Mouse (Mus musculus) lung, postnatal 25 days (tissue): ENCODE measurements around the gene Slc30a9.
A peak's percentile ranks its signal among the peaks of the same experiment; 100 is the strongest.

Experiments used
- DNase-seq: peaks from one replicate; pipeline ENCODE4 v3.0.0; 2022; ENCODE audit warnings: low spot score

Slc30a9 gene

DNA sequence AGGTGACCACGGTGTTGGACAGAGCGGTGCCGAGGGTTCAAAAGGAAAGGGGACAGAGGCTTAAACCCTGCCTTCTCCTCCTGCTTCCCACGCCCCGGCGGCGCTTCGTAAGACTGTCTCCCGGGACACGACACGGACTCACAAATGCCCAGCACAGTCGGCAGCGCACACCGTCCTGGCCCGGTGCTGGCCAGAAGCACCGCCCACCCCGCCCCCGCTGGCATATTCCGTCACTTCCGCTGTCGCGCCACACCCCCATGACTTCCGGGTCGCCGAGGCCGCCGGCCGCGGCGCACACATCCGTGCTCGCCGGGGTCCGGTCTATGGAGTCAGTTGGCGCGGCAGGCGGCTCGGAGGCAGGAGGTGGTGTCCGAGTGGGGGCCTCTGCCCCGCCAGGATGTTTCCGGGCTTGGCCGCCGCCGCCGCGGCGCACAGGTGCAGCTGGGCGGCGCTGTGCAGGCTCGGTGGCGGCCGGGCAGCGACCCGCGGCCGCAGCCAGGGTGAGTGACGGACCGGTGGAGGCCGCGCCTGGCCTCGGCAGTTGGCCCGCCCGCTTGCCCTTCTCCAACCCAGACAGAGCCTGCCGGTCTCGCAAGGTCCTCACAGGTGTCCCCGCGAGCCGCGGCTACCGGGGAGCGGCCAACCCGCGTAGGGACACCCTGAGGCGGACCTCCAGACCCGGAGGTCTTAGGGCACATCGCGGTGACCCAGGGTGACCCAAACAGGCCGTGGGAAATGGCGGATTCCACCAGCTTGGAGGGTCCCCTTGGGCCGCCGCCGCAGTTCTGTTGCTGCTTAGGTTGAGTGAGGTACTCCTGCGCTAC, at the start of gene Slc30a9:
Slc30a9 (plus strand) TSS at position 258 of the 824 bp plus-strand sequence.
- DNase-seq = peak; percentile 90

DNA sequence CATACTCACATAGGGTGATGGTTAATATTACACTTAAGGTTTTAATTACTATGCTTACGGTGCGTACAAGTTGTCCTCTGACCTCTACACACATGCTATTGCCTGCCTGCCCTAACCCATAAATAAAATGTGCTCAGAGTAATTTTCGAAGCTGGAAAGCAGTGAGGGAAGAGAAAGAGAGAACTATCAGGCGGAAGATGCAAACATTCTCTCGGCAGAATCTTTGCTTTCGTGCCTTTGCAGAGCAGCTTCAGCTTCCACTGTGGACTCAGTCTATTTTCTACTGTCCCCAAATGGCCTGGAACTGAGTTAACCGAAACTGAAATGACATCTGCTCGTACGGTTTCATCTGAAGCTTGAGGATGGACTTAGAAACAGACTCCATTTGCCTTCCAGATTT, 48.3 kb upstream of the Slc30a9 start:
- DNase-seq = no peak

DNA sequence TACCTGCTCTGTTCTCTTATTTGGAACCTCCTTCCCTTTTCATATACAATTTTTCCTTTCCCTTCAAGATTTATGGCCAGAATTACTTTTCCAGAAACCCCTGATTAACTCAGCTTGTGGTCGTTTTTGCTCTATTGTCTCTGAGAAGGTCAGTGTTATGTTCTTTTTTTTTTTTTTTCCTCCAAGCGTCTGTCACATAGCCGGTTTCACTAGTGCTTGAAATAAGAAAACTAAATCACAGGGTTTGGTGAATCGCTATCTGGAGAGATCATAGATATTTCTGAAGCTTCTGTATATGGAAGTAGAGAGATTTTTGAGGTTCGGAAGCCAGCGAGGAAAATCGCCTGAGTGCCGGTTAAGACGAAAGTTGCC, 46.6 kb upstream of the Slc30a9 start:
- DNase-seq = no peak

DNA sequence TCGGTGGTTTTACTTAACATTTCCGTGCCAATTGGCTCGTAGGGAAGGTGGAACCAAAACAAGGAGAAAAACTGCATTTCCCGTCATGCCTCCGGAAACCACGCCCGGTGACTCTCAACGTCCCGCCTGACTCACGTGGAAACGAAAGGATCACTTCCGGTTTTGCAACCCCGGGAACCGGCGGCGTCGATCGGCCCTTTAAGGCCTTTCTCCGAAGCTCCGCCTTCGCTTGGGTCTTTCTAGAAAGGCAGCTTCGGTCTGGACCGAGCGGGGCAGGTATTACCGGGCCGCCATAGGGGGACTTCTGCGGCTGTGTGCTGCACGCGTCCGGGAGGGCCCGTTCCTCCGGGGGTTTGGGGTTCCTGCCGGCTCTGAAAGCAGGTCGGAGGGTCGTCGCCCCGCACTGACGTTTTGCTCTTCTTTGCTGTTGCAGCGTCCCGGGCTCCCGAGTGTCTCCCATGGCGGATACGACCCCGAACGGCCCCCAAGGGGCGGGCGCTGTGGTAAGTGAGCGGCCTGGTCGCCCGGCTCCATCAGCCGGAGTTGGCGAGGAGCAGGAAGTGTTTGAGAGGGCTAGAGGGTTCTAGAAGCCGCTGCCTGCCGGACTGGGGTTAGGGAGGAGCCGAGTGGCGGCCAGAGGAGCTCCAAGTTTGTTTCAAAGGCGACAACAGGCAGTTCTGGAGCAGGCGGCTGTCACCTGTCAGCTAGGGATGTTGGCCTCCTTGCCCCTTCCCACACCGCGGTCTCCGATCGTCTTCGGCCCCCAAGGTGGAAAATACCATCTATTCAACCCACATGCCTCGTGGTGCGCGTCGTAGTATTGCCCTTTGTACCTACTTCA, 46.0 kb upstream of the Slc30a9 start, which contains the start of gene Tmem33:
Tmem33 (plus strand) TSS at position 35 of the 841 bp plus-strand sequence.
- peak; percentile 98 for DNase-seq

DNA sequence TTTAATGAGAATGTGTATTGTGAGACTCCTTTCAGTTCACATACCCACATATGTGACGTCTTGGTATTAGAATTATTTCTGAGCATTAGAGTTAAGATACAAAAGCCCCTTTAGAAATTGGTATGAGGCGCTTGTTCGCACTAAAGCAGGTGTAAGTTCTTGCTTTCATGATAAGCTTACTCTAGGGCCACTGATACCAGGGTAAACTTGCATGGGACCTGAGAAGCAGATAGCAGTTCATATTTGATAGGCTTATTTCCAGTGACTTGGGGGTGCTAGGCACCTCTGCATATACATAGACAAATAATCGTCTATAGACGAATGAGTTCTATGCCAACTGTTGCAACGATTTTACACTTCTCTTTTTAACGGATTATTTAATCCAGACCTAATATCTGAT, 43.8 kb upstream of the Slc30a9 start:
- no peak for DNase-seq

DNA sequence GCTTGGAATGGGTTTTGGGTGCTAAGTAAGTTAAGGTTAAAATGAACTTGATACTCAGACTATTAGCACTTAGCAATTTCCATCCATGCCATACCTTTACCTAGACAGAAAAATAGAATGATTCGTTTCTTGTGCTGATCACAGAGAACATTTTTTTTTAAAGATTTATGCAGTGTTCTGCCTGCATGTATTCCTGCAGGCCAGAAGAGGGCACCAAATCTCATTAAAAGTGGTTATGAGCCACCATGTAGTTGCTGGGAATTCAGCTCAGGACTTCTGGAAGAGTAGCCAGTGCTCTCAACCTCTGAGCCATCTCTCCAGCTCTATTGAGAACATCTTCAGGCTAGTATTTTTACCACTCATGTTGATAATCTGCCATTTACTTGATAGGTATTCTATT, 40.6 kb upstream of the Slc30a9 start:
- DNase-seq = no peak

DNA sequence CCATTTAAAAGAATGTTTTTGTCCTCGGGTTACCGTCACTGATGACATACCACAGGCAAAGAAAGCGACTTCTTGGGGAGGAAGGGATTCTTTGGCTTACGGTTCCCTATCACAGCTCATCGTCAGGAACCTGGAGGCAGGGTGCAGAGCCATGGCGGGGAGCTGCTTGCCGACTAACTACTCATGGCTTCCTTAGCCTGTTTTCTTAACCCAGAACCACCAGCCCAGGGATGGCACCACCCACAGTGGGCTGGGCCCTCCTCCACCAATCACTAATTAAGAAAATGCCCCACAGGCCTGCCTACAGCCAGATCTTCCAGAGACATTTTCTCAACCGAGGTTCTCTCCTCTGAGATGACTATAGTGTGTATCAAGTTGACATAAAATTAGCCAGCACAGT, 37.4 kb upstream of the Slc30a9 start:
- DNase-seq = no peak

DNA sequence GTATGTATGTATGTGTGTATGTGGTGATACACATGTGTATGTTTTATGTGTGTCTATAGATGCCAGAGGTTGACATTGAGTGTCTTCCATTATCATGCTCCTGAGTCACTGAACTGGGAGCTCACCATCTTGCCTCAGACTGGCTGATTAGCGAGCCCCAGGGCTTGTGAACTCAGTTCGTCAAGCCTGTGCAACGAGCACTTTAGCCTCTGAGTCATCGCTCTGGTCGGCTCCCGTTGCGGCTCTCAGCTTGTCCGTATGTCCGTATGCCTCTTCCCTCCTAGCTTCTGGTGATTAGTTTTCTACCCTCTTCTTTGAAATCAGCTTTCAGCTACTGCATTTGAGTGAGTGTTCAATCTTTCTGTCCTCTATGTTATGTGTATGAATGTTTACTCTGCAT, 27.3 kb upstream of the Slc30a9 start:
- no peak for DNase-seq

DNA sequence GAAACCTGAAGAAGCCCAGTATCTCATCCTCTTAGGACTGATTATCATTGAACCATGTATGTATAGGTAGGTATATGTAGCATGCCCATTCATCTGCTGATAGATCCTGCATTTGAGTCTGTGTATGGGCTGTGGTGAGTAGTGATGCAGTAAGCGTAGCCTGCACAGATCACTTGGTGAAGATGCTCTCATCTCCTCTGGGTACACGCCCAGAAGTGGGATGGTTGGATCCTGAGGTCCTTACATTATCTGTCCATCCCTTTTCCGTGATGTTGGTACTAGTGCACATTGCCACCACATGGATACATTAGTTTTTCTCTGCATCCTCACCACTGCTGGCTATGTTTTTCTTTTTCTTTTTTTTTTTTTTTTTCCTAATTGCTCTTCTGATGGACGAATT, 26.9 kb upstream of the Slc30a9 start:
- no peak for DNase-seq

DNA sequence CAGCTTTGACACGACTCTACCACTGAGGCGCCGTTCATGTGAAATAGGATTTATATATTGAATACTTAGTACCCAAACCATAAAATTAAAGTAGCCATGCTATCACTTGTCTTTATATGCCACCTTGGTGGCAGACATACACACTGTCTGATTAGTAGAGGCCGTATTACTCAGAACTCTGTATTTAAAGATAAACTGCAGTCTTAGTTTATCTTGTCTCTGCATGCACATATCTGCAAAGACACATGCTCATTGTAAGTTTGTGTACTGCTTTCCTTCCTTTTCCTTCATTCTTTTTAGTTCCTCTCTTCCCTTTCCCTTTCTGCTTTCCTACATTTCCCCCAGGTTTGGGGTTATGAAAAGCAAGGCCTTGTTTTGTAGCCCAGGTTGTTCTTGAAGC, 26.4 kb upstream of the Slc30a9 start:
- no peak for DNase-seq

DNA sequence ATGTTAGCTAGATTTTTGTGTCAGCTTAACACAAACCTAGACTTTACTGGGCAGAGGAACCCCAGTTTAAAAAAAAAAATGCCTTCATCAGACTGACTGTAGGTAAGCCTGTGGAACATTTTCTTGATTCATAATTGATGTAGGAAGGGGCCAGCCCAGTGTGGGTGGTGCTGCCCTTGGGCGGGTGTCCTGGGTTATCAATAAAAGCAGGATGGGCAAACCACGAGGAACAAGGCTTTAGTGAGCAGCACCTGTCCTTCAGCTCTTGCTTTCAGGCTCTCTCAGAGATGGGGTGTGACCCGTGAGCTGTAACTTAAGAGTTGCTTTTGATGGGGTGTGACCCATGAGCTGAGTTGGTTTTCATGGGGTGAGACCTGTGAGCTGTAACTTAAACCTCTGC, 11.7 kb upstream of the Slc30a9 start:
- no peak for DNase-seq

DNA sequence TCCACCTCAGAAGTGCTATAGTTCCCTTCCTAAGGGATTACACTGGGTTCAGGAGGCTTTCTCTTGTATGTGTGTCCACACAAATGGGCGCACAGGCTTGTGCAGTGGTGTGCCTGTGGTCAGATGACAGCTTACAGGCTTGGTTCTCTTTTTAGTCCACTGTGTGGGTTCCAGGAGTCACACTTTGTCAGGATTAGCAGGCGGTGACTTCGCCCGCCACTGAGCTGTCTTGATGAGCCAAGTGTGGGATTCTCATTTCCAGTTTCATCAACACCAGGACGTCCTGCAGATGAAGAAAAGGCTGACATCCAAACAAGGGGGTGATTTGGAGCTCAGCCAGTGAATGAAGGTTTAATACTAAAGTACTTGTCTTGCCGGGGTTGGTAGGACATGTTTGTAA, 11.1 kb upstream of the Slc30a9 start:
- no peak for DNase-seq

DNA sequence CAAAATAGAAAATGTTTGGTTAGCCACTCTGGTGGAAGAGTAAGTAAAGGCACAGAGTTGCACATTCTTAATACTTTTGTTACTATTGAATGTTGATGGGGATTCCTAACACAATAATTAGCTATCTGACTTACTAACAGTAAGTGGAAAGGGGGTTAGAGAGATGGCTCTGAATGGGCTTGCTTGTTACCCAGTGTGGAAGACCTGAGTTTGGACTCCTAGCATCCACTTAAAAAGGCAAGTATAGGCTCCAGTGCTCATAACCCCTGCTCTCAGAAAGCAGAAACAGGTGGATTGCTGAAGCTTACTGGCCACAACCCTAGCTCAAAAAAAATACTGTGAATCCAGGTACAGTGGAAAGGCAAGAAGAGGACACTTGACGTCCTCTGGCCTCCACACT, 10.6 kb upstream of the Slc30a9 start:
- DNase-seq = no peak

DNA sequence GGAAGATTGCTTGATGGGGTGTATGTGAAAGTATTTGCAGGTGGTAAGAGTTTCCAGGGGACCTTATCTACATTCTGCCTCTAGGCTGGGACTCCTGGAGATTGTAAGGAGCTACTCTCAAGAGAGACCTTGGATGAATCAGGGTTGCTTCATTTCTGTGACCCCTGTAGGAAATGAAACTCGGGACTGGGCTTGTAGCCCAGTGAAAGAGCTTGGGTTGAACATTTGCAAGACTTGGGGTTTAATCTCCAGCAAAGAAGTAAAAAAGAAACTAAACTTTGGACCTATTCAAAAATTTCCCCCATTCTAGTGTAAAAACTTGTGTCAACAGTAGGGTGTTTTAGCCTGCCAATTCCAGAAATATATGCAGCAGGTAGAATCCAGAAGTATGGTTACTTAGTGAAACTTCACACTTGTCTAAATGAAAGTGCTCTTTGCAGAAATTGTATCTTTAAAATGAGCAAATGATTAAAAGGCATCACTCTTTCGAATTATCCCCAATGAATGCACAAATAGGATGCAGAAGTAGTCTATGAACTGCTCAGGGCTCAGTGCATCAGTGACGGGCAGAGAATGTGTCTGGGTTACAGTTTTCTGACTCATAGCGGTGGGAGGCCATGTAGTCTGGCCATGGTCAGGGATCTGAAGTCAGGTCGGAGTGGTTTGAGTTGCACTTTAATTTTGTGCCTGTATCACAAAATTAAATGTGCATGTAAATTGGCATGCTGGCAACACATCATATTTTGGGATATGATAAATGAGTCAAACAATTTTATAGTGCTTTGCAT, 9.5 kb upstream of the Slc30a9 start:
- no peak for DNase-seq

DNA sequence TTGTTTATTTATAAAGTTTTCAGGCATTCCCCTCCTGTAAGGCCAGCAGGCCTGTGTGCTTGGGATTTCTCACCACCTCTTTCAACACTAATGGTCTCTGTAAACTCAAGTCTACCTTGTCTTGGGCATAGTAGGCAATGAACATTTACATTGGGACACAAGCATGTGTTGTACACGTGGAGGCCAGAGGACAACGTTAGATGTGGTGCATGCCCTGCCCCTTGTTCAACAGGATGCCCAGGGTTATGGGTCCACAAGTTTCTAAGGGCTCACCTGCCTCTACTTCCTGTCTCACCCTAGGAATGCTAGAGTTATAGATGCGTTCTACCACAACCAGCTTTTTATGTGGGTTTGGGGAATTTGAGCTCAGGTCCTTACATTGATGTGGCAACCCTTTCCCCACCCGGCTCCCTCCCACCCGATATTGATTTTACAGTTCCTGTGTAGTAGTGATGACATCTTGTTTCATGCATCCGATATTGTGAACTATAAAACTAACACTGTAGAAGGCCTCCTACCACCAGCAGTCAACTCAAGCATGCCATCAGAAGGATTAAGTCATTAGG, 6.8 kb upstream of the Slc30a9 start:
- no peak for DNase-seq

DNA sequence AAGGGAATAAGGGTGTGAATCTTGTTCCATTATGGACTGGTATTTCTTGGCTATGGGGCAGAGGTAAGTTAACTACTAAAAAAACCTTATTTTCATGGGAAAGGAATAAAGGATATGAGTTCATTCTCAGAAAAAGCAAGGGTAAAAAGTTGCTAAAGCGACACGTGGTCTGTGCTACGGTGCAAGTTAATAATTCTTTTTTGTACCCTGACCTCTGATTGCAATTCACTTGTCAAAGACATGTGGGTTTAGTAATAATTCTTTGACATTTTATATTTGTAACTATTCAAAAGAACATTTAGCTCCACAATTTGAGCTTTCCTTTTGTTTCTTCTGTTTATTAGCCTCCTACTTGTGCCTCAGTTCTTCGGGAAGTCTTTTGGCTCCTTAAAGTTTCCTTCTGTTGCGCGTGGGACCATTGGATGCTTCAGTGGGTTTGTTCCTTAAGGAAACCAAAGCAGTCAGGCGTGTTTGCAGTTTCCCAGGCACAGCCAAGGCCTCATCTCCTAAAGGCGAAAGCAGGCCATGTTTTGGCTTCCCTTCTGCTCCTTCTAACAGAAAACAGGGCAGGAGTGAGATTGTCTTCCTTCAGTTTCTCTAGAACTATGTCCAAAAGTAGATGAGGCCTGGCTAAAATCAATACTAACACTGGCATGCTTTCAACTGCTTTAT, 5.7 kb upstream of the Slc30a9 start:
- no peak for DNase-seq

DNA sequence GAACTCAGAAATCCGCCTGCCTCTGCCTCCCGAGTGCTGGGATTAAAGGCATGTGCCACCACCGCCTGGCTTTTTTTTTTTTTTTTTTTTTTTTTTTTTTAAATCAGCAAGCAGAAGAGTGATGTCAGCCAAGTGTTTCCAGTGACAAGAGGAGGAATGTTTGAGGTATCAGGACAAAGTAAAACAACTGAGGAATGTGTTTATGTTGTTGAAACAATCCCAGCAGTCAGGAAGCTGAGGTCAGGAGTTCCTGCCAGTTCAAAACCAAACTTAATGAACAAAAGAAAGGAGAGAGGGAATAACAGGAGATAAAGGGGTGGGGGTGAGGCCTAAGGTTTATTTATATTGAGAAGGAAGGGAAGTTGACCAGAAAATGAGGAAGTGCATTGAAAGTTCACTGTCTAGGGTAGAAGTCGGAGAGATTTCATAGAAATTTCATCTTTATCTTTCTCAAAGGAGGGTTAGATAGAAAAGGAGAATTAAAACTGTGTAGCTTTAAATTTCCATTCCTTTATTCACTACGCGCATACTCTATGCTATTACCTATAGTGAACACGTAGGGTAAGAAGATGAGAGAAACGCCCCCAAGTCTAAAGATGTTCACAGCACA, 4.9 kb upstream of the Slc30a9 start:
- DNase-seq = peak; percentile 7

DNA sequence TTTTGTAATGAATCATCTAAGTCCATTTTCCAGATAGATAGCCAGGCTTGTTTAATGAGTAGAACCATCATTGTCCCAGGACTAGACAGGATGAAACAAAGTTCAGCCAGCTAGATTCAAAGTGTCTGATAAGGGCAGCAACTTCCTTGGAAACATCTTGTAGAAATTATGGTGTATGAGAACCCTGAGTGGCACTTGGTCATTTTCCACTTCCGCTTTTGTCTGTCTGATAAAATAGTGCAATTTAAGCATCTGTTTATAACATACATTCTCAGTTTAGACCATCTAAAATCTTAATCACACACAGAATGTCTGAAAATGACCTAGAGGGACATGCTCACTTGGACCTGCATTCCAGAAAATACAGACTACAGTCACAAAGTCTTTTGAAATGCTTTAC, 2.9 kb upstream of the Slc30a9 start:
- DNase-seq = no peak

DNA sequence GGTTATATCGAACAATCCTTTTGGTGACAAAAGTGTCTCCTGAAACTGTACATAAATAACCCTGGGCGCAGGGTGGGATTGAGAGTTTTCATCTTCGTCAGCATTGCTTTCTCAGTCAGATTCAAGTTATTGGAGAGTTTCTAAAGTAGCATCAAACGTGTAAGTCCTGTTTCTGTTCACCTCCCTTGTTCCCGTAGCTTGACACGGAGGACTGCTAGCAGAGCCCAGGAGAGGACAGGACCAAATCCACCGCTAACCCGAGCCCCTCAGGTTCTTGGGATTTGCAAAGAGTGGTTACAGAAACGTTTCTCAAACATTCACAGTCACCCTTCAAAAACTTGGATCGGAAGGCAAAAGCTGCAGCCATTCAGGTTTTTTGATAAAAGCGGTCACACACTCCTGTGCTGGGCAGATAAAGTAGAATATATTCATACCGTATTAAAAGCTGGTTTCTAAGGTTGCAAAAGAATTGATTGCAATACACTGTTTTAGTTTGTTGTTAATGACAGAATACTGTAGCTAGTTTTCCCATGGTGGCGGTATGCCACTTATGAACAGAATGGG, 986 bp downstream of the Slc30a9 start:
- no peak for DNase-seq

DNA sequence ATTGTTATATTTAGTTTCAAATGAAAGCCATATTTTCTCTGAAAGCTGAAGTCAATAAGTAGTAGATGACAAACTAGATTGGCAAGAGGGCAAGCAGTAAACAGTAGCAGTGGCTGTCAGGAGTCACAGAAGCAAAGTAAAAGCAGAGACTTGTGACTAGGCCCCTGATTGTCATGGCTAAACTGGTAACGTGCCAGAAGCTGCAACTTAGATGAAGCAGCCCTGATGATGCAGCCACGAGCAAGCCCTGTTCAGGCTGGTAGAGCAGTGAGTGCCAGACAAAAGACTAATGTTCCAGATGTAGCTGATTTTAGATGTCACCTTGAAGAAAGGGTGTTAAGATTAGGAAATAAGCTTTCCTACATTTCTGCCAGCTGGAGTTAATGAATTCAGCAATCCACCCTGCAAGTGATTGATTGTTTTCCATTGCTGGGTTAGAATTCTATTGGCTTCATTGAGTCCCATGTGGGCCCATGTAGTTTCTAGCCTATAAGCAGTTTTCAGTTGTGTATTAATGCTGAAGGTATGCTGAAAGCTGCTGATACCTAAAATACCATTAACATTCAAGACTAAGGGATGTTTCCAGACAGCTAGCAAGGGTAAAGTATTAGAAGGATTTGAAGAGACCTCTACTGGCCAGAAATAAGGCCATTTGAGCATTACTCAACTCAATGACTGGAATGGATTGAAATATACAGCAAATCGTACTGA, 5.2 kb downstream of the Slc30a9 start:
- DNase-seq = no peak
